Mouse (Mus musculus) common myeloid progenitor, adult 5-6 weeks (primary cell): ENCODE measurements around the gene Lpp. TPM values are rescaled to one million over a fixed set of nuclear protein-coding genes. Genes with fewer than 3 reads are reported as not detected.

Source experiments
- ATAC-seq: replicated peaks from 2 replicates; pipeline ENCODE4 v1.8.0; 2016; ENCODE audit warnings: low read depth, mild to moderate bottlenecking, moderate TSS enrichment, inconsistent platforms; ENCODE audit not compliant: poor library complexity, severe bottlenecking
- total RNA-seq: library from RNA; stranded (forward); fragments of 200-1000, 187-1606 nt; gene quantifications from 2 replicates; pipeline ENCODE4 v1.2.3, GENCODE M21; 2017

Lpp gene
- total RNA-seq, 1 experiment from 2014 or later = 4.2 TPM

- peak; percentile 71; the same call in 1 of the 2 replicates for ATAC-seq
Observed at GRCm38 (mm10) chr16:24933691-24934090, 540.4 kb downstream of the Lpp start.

GRCm38 (mm10) chr16:24941306-24942160 is 548.2 kb downstream of the Lpp start:
- no peak for ATAC-seq

GRCm38 (mm10) chr16:24943486-24944261 is 550.4 kb downstream of the Lpp start:
- no peak for ATAC-seq

- no peak for ATAC-seq
Observed at GRCm38 (mm10) chr16:24946356-24946755, 553.0 kb downstream of the Lpp start.

- ATAC-seq = no peak
Observed at GRCm38 (mm10) chr16:24947485-24947884, 554.2 kb downstream of the Lpp start.

- no peak for ATAC-seq
Observed at GRCm38 (mm10) chr16:24948091-24948690, 554.9 kb downstream of the Lpp start.

- ATAC-seq = no peak
Observed at GRCm38 (mm10) chr16:24949265-24949664, 556.0 kb downstream of the Lpp start.

GRCm38 (mm10) chr16:24950112-24950743 is 556.9 kb downstream of the Lpp start:
- ATAC-seq = no peak

- no peak for ATAC-seq
Observed at GRCm38 (mm10) chr16:24951909-24952308, 558.6 kb downstream of the Lpp start.

- no peak for ATAC-seq
Observed at GRCm38 (mm10) chr16:24955054-24955453, 561.7 kb downstream of the Lpp start.

GRCm38 (mm10) chr16:24958661-24959060 is 565.4 kb downstream of the Lpp start:
- ATAC-seq = no peak

- ATAC-seq = no peak
Observed at GRCm38 (mm10) chr16:24960901-24961806, 567.8 kb downstream of the Lpp start.

- peak; percentile 78 for ATAC-seq
Observed at GRCm38 (mm10) chr16:24964311-24964710, 571.0 kb downstream of the Lpp start.

GRCm38 (mm10) chr16:24965091-24965490 is 571.8 kb downstream of the Lpp start:
- peak; percentile 69 for ATAC-seq

- no peak for ATAC-seq
Observed at GRCm38 (mm10) chr16:24966460-24966859, 573.2 kb downstream of the Lpp start.

- ATAC-seq = 0 out of 2 replicates have a peak, but pooled peaks have one; percentile 22
Observed at GRCm38 (mm10) chr16:24973009-24973631, 579.8 kb downstream of the Lpp start.

GRCm38 (mm10) chr16:24977771-24978170 is 584.5 kb downstream of the Lpp start:
- ATAC-seq = no peak

GRCm38 (mm10) chr16:24978226-24978625 is 584.9 kb downstream of the Lpp start:
- ATAC-seq = no peak

- ATAC-seq = no peak
Observed at GRCm38 (mm10) chr16:24979391-24979790, 586.1 kb downstream of the Lpp start.
